Mouse (Mus musculus) regulatory T cell (primary cell): ENCODE measurements at regions not wholly inside any gene's neighbourhood (a gene's known extent, or its start where the extent isn't known, plus 50 kb on each side); places are given as distances from the start of the nearest gene placed in this dataset.

Source experiments
- in situ Hi-C: fragments of 300-600 bp; cut with MboI, MseI; formaldehyde crosslinking; loops from one replicate; pipeline ENCODE4 v1.15.1; 2025; ENCODE audit warnings: high pct_unique_total_duplicates

GRCm38 (mm10) chr1:73541371-73541770 is 525.7 kb upstream of the Tnp1 start:
- in situ Hi-C loops = no loop called here

DNA sequence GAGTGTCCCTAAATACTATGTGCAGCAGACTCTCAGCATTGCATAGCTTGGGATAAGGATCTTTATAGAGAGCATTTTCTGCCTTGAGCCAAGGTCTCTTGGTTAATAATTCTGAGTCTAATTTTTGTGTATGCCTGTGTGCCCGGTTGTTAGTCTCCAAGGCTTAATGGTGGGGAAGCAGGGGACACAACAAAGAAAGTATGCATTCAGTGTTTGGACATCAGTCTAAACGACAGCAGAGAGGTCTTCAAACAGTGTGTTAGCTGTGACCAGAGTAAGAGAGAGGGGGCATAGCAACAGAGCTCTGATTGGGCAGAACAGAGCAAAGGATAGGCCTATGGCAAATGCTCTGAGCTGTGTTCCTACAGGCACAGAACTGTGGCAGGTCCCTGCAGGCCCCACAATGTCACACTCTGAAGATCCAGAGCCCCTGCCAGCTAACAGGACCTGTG is 522.7 kb upstream of the Tnp1 start:
- in situ Hi-C loops = no loop called here

- in situ Hi-C loops = no loop called here
Measured at GRCm38 (mm10) chr1:73535726-73536265, 520.1 kb upstream of the Tnp1 start.

GRCm38 (mm10) chr1:73533526-73533925 is 517.8 kb upstream of the Tnp1 start:
- in situ Hi-C loops = no loop called here

GRCm38 (mm10) chr1:73532316-73532715 is 516.6 kb upstream of the Tnp1 start:
- in situ Hi-C loops = no loop called here

GRCm38 (mm10) chr1:73531831-73532230 is 516.1 kb upstream of the Tnp1 start:
- in situ Hi-C loops = no loop called here

DNA sequence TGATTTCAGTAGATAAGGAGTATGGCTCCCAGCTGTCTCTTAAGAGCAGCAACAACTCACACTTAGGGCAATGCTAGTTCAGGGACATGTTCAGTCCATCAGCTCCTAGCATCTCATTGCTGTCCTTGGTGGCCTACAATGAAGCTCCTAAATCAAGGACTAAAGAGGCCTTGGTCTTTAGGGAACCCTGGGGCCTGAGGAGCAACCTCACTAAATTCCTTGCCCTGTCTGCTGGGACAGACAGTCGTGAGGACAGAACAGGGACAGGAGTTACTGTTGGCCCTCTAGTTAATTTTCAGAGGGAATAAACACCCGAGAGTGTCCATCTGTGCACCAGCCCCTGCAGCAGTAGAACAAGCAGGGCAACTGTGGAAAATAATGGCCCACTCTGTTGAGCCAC is 514.6 kb upstream of the Tnp1 start:
- in situ Hi-C loops = no loop called here

- in situ Hi-C loops = no loop called here
Measured at GRCm38 (mm10) chr1:73528623-73529022, 512.9 kb upstream of the Tnp1 start.

DNA sequence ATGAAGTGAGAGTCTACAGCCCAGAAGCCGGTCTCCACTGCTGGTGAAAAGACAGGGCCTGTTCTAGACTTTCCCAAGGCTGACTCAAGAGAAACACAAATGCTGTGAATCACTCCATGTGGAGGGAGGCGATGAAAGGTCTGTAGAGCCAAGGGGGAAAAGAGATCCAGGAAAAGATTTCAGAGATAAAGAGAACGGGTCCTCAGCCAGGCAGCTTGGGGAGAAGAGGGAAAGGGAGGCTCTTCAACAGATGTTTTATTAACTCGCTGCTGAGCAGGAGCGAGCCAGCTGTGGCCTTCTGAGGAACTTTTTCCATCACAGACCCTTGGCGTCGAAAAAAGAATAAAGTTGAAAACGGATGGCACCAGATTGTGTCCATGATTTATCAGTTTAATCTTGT is 500.7 kb upstream of the Tnp1 start:
- in situ Hi-C loops = no loop called here

- in situ Hi-C loops = no loop called here
Measured at GRCm38 (mm10) chr1:73515781-73516180, 500.1 kb upstream of the Tnp1 start.

DNA sequence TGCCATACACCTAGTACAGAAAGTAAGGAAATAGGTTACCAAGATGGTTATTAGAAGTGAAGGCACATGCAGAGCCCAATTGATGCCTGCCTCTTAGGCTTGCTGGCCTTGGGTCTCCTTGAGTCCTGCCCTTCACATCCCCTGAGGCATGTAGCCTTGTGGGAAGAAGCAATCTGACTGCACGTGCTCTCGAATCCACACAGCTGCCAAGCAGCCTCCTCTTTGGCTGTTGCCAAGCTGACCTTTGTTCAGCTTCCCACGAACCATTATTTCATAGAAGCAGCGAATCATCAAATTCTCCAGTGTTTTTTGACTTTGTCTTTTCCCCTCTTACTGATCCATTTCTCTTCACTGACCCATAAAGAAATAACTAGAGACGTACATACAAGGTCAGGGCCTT is 498.1 kb upstream of the Tnp1 start:
- in situ Hi-C loops = no loop called here

DNA sequence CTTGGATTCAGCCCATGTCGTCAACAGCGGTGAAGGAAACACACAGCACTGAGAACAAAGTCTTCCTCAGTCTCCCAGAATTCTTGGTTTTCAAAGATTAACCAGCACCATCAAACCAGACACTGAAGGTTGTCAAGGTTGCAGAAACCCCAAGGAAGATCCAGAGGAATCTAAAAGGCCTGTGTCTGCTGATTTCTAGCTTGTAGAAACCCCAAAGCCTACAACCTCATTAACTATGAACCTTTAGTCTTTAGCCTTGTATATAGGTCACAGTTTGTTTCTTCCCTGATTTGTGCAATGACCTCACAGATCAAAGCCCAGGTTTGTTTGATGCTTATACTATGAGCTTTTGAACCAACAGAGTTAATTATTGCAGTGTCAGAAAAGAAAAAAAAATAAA is 497.1 kb upstream of the Tnp1 start:
- in situ Hi-C loops = no loop called here

DNA sequence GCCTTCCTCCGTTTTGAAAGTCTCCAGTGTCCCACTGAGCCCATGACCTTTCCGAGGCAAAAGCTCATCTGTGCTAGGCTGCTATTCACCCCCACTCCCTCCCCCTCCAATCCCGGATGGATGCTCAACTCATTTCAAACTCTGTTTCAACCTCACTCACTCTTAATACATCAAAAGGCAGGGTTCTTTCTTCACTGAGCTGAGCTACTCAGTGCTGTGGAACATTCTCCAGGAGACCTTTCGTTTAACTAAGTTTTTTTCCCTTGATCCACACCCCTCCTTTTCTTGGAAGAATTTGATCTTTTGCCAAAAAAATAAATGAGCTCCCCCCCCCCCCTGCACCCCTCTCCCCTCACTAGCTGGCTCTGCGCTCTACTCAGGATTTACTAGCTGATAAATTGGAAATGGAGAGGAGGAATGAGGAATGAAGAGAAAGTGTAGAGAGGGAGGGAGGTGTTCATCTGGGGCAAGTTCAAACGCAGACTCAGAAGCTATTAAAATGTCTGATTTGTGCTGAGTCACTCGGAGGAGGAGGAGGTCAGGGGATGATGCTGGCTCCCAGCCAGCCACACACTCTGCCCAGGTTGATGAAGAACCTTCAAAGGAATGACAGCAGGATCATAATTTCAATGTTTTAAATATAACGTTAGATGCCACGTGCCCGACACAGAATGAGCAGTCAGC is 491.5 kb upstream of the Tnp1 start:
- in situ Hi-C loops = no loop called here

DNA sequence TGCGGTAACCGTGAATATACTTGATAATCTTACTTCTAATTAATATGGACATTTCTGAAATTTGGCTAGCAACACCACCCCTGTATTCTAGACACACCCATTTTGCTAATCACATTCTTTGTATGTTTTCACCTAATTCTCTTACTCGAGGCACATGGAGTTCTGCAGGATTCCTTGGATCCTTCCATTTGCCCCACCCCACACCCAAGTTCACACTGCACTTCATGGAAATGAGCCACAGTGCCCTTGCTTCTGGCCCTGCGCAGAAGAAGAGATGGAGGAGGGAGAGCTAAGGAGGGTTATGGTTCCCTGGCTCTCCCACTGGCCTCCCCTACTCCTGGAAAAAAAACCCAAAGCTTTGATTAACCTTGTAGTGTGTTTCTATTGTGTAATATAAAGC is 487.9 kb upstream of the Tnp1 start:
- in situ Hi-C loops = no loop called here

- in situ Hi-C loops = no loop called here
Measured at GRCm38 (mm10) chr1:73500671-73501070, 485.0 kb upstream of the Tnp1 start.

- in situ Hi-C loops = no loop called here
Measured at GRCm38 (mm10) chr1:73495971-73496749, 480.5 kb upstream of the Tnp1 start.

GRCm38 (mm10) chr1:73481956-73482355 is 466.2 kb upstream of the Tnp1 start:
- in situ Hi-C loops = no loop called here

DNA sequence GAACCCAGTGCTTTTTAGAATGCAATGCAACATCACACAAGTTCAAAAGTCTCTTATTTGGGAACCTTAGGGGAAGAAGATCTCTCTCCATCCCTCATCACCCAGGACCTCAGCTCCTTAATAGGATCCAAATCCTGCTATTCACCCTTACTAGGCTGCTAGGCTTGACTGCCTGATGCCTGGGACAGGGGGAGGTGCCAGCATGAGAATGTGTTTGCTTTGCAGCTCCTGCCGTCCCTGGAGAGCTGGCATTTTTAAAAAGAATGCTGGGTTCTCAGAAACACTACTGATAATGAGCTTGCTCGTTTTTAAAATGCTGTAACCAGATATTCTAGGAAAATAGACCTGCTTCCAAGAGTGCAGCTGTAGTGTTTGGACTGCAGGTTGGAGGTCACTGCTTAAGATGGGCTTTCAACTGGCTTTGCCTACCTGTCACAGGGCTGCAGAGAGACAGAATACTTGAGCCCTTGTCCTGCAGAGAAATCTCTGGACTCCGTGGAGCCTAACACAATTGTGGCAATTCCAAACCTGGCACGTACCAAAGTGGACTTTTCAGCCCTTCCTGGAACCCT is 463.7 kb upstream of the Tnp1 start:
- in situ Hi-C loops = no loop called here

- in situ Hi-C loops = no loop called here
Measured at GRCm38 (mm10) chr1:73460598-73460997, 444.9 kb upstream of the Tnp1 start.

GRCm38 (mm10) chr1:73459754-73460534 is 444.2 kb upstream of the Tnp1 start:
- in situ Hi-C loops = no loop called here

GRCm38 (mm10) chr1:73457261-73457660 is 441.6 kb upstream of the Tnp1 start:
- in situ Hi-C loops = no loop called here
